Mouse (Mus musculus): Measurements from ENCODE around the gene Shank1. TPM values are rescaled to one million over a fixed set of nuclear protein-coding genes. Genes with fewer than 3 reads are reported as not detected.

Shank1 gene
- 23.2 and 35.2 TPM in 2 replicates for polyA plus RNA-seq (2012; rRNA removed)

GRCm38 (mm10) chr7:44309475-44310284, at the start of gene Shank1:
Gene Shank1 (plus strand): TSS chr7:44310253.

GRCm38 (mm10) chr7:44261147-44261546, 48.9 kb upstream of the Shank1 start, which contains the start of gene Gm15517:
Gene Gm15517 (plus strand): TSS chr7:44261447.

GRCm38 (mm10) chr7:44306516-44307240, 3.4 kb upstream of the Shank1 start, which contains the start of gene Clec11a:
Gene Clec11a (minus strand): TSS chr7:44306902.

GRCm38 (mm10) chr7:44383980-44384715, 74.1 kb downstream of the Shank1 start, which contains the start of gene Syt3:
Gene Syt3 (plus strand): TSS chr7:44384102.

GRCm38 (mm10) chr7:44385720-44386119, 75.7 kb downstream of the Shank1 start, which contains the start of gene 1700008O03Rik:
Gene 1700008O03Rik (minus strand): TSS chr7:44385820.

Other genes with a start within 250 kb of the Shank1 start
- not detected in 2 replicates for gene Klk1b21, start 207.9 kb upstream of the Shank1 start, polyA plus RNA-seq (2012; rRNA removed)
- gene Klk1b22, start 197.6 kb upstream of the Shank1 start, polyA plus RNA-seq (2012; rRNA removed) = not detected in 2 replicates
- 0.05 TPM in 1 of 2 replicates, not detected in the other for gene Klk1b16, start 173.5 kb upstream of the Shank1 start, polyA plus RNA-seq (2012; rRNA removed)
- not detected in 2 replicates for gene Klk1b24, start 122.0 kb upstream of the Shank1 start, polyA plus RNA-seq (2012; rRNA removed)
- gene Klk1b3, start 112.1 kb upstream of the Shank1 start, polyA plus RNA-seq (2012; rRNA removed) = not detected in 2 replicates
- not detected in 2 replicates for gene Klk1b4, start 102.8 kb upstream of the Shank1 start, polyA plus RNA-seq (2012; rRNA removed)
- gene Klk1b5, start 94.3 kb upstream of the Shank1 start, polyA plus RNA-seq (2012; rRNA removed) = not detected in 2 replicates
- not detected in 2 replicates for gene Klk1, start 84.9 kb upstream of the Shank1 start, polyA plus RNA-seq (2012; rRNA removed)
- not detected in 2 replicates for gene Gm36864, start 74.1 kb upstream of the Shank1 start, polyA plus RNA-seq (2012; rRNA removed)
- gene 1700028J19Rik, start 63.6 kb upstream of the Shank1 start, polyA plus RNA-seq (2012; rRNA removed) = 1.3 and 1.7 TPM in 2 replicates
- 296 and 311 TPM in 2 replicates for gene 2410002F23Rik, start 63.5 kb upstream of the Shank1 start, polyA plus RNA-seq (2012; rRNA removed)
- gene Acp4, start 52.9 kb upstream of the Shank1 start, polyA plus RNA-seq (2012; rRNA removed) = not detected in 2 replicates
- gene Gm15517, start 48.8 kb upstream of the Shank1 start, polyA plus RNA-seq (2012; rRNA removed) = not detected in 2 replicates
- 2.7 and 7.5 TPM in 2 replicates for gene Clec11a, start 3.4 kb upstream of the Shank1 start, polyA plus RNA-seq (2012; rRNA removed)
- gene Syt3, start 73.8 kb downstream of the Shank1 start, polyA plus RNA-seq (2012; rRNA removed) = 55.4 and 56.4 TPM in 2 replicates
- gene 1700008O03Rik, start 75.6 kb downstream of the Shank1 start, polyA plus RNA-seq (2012; rRNA removed) = 4.7 and 5.2 TPM in 2 replicates
- gene Lrrc4b, start 118.8 kb downstream of the Shank1 start, polyA plus RNA-seq (2012; rRNA removed) = 229 and 267 TPM in 2 replicates
- 13.8 and 16.1 TPM in 2 replicates for gene Aspdh, start 155.1 kb downstream of the Shank1 start, polyA plus RNA-seq (2012; rRNA removed)
- gene Josd2, start 157.7 kb downstream of the Shank1 start, polyA plus RNA-seq (2012; rRNA removed) = 75.4 and 77.8 TPM in 2 replicates
- 210 and 223 TPM in 2 replicates for gene Emc10, start 186.3 kb downstream of the Shank1 start, polyA plus RNA-seq (2012; rRNA removed)
- 25.2 and 26.6 TPM in 2 replicates for gene Fam71e1, start 186.3 kb downstream of the Shank1 start, polyA plus RNA-seq (2012; rRNA removed)
- 0.04 and 0.19 TPM in 2 replicates for gene Mybpc2, start 214.4 kb downstream of the Shank1 start, polyA plus RNA-seq (2012; rRNA removed)
- 0.04 and 0.09 TPM in 2 replicates for gene Spib, start 221.8 kb downstream of the Shank1 start, polyA plus RNA-seq (2012; rRNA removed)
- 24.0 and 24.6 TPM in 2 replicates for gene Pold1, start 238.6 kb downstream of the Shank1 start, polyA plus RNA-seq (2012; rRNA removed)
- 55.4 and 59.4 TPM in 2 replicates for gene Nr1h2, start 243.7 kb downstream of the Shank1 start, polyA plus RNA-seq (2012; rRNA removed)

Measured in central nervous system, embryonic 18 days (tissue).